Mouse (Mus musculus) C2C12 (cell line): ENCODE measurements around the gene Pigr.

Experiments
- CEBPB ChIP-seq: IDR thresholded peaks from one replicate; pipeline ENCODE4 v1.6.1; 2011; ENCODE audit warnings: low read depth, mild to moderate bottlenecking, control low read depth, moderate library complexity
- CTCF ChIP-seq: IDR thresholded peaks from one replicate; pipeline ENCODE4 v1.5.1; 2011; ENCODE audit not compliant: control insufficient read depth, insufficient read depth, insufficient read length
- FOSL1 ChIP-seq: IDR thresholded peaks from one replicate; pipeline ENCODE4 v1.8.0; 2011; ENCODE audit warnings: mild to moderate bottlenecking, low read length; ENCODE audit not compliant: poor library complexity, insufficient read depth, severe bottlenecking
- MAX ChIP-seq: IDR thresholded peaks from one replicate; pipeline ENCODE4 v1.6.1; 2011; ENCODE audit warnings: mild to moderate bottlenecking, control low read depth
- MYOD1 ChIP-seq: IDR thresholded peaks from one replicate; pipeline ENCODE4 v1.6.1; 2011; ENCODE audit warnings: low read depth; ENCODE audit not compliant: control insufficient read depth, insufficient read length
- MYOG ChIP-seq: IDR thresholded peaks from one replicate; pipeline ENCODE4 v1.6.1; 2011; ENCODE audit not compliant: control insufficient read depth, insufficient read length; ENCODE audit errors: extremely low read depth
- USF1 ChIP-seq: IDR thresholded peaks from one replicate; pipeline ENCODE4 v1.6.1; 2011; ENCODE audit warnings: low read depth, mild to moderate bottlenecking, control low read depth, moderate library complexity

GRCm38 (mm10) chr1:130841621-130842020 lies 15.1 kb downstream of the Pigr start:
- no peak for TF ChIP-seq CTCF
- no peak for TF ChIP-seq MYOD1
- TF ChIP-seq CEBPB = no peak
- no peak for TF ChIP-seq USF1
- TF ChIP-seq MAX = no peak
- TF ChIP-seq MYOG = no peak
- no peak for TF ChIP-seq FOSL1
